Mouse (Mus musculus): ENCODE measurements around the gene Rgs10.

DNA sequence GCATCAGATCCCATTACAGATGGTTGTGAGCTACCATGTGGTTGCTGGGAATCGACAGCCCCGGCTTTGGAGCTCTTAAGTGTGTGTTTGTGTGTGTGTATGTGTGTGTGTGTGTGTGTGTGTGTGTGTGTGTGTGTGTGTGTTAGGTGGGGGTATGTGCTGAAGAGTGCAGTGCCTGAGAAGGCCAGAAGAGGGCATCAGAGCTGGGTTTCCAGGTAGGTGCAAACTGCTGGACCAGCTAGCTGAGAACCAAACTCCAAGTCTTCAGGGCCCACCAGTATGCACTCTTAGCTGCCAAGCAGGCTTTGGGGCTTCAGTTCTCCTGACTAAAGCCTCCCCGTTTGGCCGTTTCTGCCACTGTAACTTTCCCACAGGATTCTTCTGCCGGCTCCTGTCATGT lies 10.3 kb downstream of the Rgs10 start:
- TF ChIP-seq CTCF (IDR thresholded peaks at IDR 0.05; ENCODE audit: low read depth) (peak; percentile 51), EP300 (IDR thresholded peaks at IDR 0.05; ENCODE audit: low read depth) (no peak)
